Mouse (Mus musculus) midbrain, postnatal 0 days (tissue): ENCODE measurements around the gene Ppp4r2. TPM values are rescaled to one million over a fixed set of nuclear protein-coding genes. Genes with fewer than 3 reads are reported as not detected.

Experiments
- ATAC-seq: fragments of 200-750 bp; cut with Nextera tagmentation; 2 replicates; pipeline ENCODE4 v1.8.0; 2017; ENCODE audit warnings: moderate number of reproducible peaks, mild to moderate bottlenecking, moderate TSS enrichment, moderate library complexity; ENCODE audit not compliant: low FRiP score
- DNase-seq: peaks from one replicate; pipeline ENCODE4 v3.0.0-alpha.2; 2015; ENCODE audit warnings: low spot score
- H3K27ac ChIP-seq: fragments of 300-500 bp; sonication (generic); 2 replicates; pipeline ENCODE4 v1.5.1; 2014; ENCODE audit warnings: low read depth, mild to moderate bottlenecking, low read length, mixed read lengths
- H3K27me3 ChIP-seq: fragments of 300-500 bp; sonication (generic); 2 replicates; pipeline ENCODE4 v1.6.1; 2014; ENCODE audit warnings: low read length, control low read depth, mixed read lengths; ENCODE audit not compliant: insufficient read depth
- H3K36me3 ChIP-seq: fragments of 300-500 bp; sonication (generic); 2 replicates; pipeline ENCODE4 v1.6.1; 2014; ENCODE audit warnings: low read length, control low read depth, mixed read lengths; ENCODE audit not compliant: insufficient read depth
- H3K4me1 ChIP-seq: fragments of 300-500 bp; sonication (generic); 2 replicates; pipeline ENCODE4 v1.6.1; 2014; ENCODE audit warnings: mild to moderate bottlenecking, control low read depth, antibody characterized with exemption, low read length, mixed read lengths; ENCODE audit not compliant: insufficient read depth
- H3K4me2 ChIP-seq: fragments of 300-500 bp; sonication (generic); 2 replicates; pipeline ENCODE4 v1.6.1; 2014; ENCODE audit warnings: low read depth, mild to moderate bottlenecking, low read length, mixed read lengths; ENCODE audit not compliant: poor library complexity, severe bottlenecking
- H3K4me3 ChIP-seq: fragments of 300-500 bp; sonication (generic); 2 replicates; pipeline ENCODE4 v1.5.1; 2014; ENCODE audit warnings: low read depth, mild to moderate bottlenecking, low read length, moderate library complexity
- H3K9ac ChIP-seq: fragments of 300-500 bp; sonication (generic); replicated peaks from 2 replicates; pipeline ENCODE4 v1.6.1; 2014; ENCODE audit warnings: mild to moderate bottlenecking, low read length, moderate library complexity, mixed read lengths; ENCODE audit not compliant: poor library complexity, severe bottlenecking
- H3K9me3 ChIP-seq: fragments of 300-500 bp; sonication (generic); 2 replicates; pipeline ENCODE4 v1.6.1; 2016; ENCODE audit warnings: low read length, control low read depth
- CTCF ChIP-seq: IDR thresholded peaks from 2 replicates; pipeline ENCODE4 v1.5.1; 2016; ENCODE audit warnings: antibody characterized with exemption, mild to moderate bottlenecking
- WGBS: fragments of 180-500 bp; shearing (Covaris S2); extraction: QIAGEN DNeasy Blood & Tissue Kit; methylation state at CpG from one replicate; pipeline ENCODE4 v1.1.7; 2014; 5-methylcytosine and 5-hydroxymethylcytosine counted together
- polyA plus RNA-seq: library from polyadenylated mRNA; unstranded; fragments of >200 nt; fragmentation: Nextera tagmentation; extraction: Ambion mirVana; gene quantifications from 2 replicates; pipeline ENCODE4 v1.2.1, GENCODE M21; 2015
- total RNA-seq: library from RNA; depleted of rRNA; stranded (reverse); fragments of >200 nt; gene quantifications from 2 replicates; pipeline ENCODE4 v1.2.3, GENCODE M21; 2014

The Ppp4r2 gene
- total and polyA plus RNA-seq, 2 experiments from 2014 or later = 10.0 to 32.7 TPM

GRCm38 (mm10) chr6:100889340-100889739 lies 55.9 kb downstream of the Ppp4r2 start:
- H3K27me3 ChIP-seq = no peaks in the 10 kb centered on the region
- DNase-seq = no peak
- WGBS = 84% methylated on average over 6 of the region's 6 CpGs
- no peaks in the 10 kb centered on the region for H3K9me3 ChIP-seq
- H3K9ac ChIP-seq = no peak overlapping the region
- no peak for ATAC-seq
- no peak for TF ChIP-seq CTCF
- H3K4me3 ChIP-seq = no peak overlapping the region
- H3K4me2 ChIP-seq = no peak overlapping the region
- no peaks in the 10 kb centered on the region for H3K36me3 ChIP-seq
- H3K27ac ChIP-seq = no peak overlapping the region
- no peaks in the 10 kb centered on the region for H3K4me1 ChIP-seq

GRCm38 (mm10) chr6:100892489-100892888 lies 59.1 kb downstream of the Ppp4r2 start:
- DNase-seq = peak; percentile 78
- Histone ChIP-seq H3K4me2 (no peak overlapping the region), H3K4me1 (no peaks in the 10 kb centered on the region), H3K36me3 (no peaks in the 10 kb centered on the region), H3K27me3 (no peaks in the 10 kb centered on the region), H3K9ac (no peak overlapping the region), H3K9me3 (no peaks in the 10 kb centered on the region), H3K4me3 (no peak overlapping the region), H3K27ac (no peak overlapping the region)
- no peak for TF ChIP-seq CTCF
- peak; percentile 65; the same call in 1 of the 2 replicates for ATAC-seq
- 70% methylated on average over 4 of the region's 4 CpGs for WGBS

DNA sequence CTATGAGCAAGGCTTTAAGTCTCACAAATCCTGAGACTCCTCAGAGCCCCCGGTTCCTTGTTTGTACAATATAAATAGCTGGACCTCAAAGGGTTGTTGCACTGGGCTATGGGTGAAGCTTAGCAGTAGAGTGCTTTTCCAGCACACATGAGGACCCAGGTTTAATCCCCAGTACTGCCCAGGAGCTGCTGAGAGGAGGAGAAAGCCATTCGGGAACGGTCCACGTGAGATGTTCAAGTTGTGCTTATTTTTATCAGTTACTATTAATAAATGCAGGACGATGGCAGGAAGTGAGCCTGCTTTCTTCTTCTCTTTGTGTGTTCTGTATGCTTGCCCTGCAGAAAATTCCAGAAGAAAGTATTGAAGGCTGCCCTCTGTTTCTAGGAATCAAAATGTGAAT lies 59.7 kb downstream of the Ppp4r2 start:
- Histone ChIP-seq H3K27me3 (no peaks in the 10 kb centered on the region), H3K4me3 (no peak overlapping the region), H3K4me2 (no peak overlapping the region), H3K36me3 (no peaks in the 10 kb centered on the region), H3K9me3 (no peaks in the 10 kb centered on the region), H3K4me1 (no peaks in the 10 kb centered on the region), H3K27ac (no peak overlapping the region), H3K9ac (no peak overlapping the region)
- DNase-seq = no peak
- 76% methylated on average over 5 of the region's 5 CpGs for WGBS
- ATAC-seq = no peak
- TF ChIP-seq CTCF = no peak

DNA sequence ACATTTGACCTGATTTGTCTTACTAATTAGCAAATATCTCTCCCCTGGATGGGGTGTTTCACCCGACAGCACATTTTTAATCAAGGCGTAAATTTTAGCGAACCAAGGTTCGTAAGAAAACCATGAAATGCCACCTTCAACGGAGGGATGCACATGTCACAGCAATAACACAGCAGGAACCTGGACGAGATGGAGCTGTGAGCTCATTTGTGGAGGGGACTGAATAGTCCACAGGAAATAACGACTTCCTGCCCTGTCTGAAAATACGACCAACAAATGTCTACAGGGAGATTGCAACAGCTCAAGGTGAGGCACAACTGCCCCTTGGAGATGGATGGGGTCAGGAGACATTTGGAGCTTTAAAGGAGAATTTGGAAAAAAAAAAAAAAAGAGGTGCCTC lies 61.8 kb downstream of the Ppp4r2 start:
- Histone ChIP-seq H3K4me1 (no peaks in the 10 kb centered on the region), H3K27me3 (no peaks in the 10 kb centered on the region), H3K9ac (no peak overlapping the region), H3K9me3 (no peaks in the 10 kb centered on the region), H3K4me2 (no peak overlapping the region), H3K36me3 (no peaks in the 10 kb centered on the region), H3K27ac (no peak overlapping the region), H3K4me3 (no peak overlapping the region)
- TF ChIP-seq CTCF = no peak
- ATAC-seq (no peak), DNase-seq (no peak)
- WGBS = 65% methylated on average over 8 of the region's 8 CpGs

DNA sequence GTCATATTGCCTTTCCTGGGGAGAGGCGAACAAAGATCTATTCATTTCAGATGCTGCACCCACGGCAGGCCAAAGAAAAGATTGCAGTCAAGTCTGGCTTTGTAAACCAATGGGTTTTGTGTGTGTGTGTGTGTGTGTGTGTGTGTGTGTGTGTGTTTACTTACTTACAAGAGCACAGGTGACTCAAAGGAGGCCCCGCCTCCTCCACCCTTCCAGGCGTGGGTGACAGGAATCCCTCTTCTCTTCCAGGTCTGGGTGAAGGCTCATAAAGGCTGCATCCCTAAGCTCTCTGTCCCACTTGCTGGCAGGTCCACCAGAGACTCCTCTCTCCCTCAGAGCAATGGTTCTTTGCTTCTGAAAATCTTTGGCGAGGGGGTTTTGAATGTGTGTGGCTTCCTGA lies 63.5 kb downstream of the Ppp4r2 start:
- H3K27ac ChIP-seq = no peak overlapping the region
- no peaks in the 10 kb centered on the region for H3K9me3 ChIP-seq
- no peaks in the 10 kb centered on the region for H3K27me3 ChIP-seq
- no peak for TF ChIP-seq CTCF
- 76% methylated on average over 5 of the region's 5 CpGs for WGBS
- H3K36me3 ChIP-seq = no peaks in the 10 kb centered on the region
- no peaks in the 10 kb centered on the region for H3K4me1 ChIP-seq
- ATAC-seq = no peak
- H3K9ac ChIP-seq = no peak overlapping the region
- DNase-seq = no peak
- H3K4me3 ChIP-seq = no peak overlapping the region
- H3K4me2 ChIP-seq = no peak overlapping the region

DNA sequence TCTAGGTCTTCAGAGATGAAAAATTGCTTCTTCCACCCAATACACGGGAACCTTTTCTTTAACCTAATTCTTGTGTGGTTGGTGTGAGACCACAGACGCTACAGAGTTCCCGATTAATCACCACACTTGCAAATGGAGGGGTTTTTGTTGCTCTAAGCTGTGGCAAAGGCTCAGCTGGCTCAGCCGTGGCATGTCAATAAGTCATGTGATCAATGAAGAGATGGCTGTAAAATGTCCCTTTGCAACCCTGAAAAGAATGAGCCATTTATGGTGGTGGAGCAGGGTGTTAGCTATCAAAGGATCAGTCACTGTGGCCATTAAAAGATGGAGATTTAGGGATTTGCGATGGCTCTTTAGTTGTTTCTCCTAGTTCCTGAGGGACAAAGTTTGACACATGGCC lies 71.0 kb downstream of the Ppp4r2 start:
- WGBS = 64% methylated on average over 5 of the region's 5 CpGs
- H3K4me3 ChIP-seq = no peak overlapping the region
- no peaks in the 10 kb centered on the region for H3K36me3 ChIP-seq
- TF ChIP-seq CTCF = no peak
- no peak overlapping the region for H3K4me2 ChIP-seq
- no peak overlapping the region for H3K9ac ChIP-seq
- H3K27ac ChIP-seq = no peak overlapping the region
- H3K9me3 ChIP-seq = no peaks in the 10 kb centered on the region
- H3K4me1 ChIP-seq = no peaks in the 10 kb centered on the region
- no peaks in the 10 kb centered on the region for H3K27me3 ChIP-seq
- ATAC-seq (no peak), DNase-seq (no peak)
